Mouse (Mus musculus): ENCODE measurements around the gene Lgmn. TPM values are rescaled to one million over a fixed set of nuclear protein-coding genes. Genes with fewer than 3 reads are reported as not detected.

Lgmn gene
- total and polyA plus RNA-seq, 3 experiments = 38.5 to 49.9 (median 42.6) TPM

DNA sequence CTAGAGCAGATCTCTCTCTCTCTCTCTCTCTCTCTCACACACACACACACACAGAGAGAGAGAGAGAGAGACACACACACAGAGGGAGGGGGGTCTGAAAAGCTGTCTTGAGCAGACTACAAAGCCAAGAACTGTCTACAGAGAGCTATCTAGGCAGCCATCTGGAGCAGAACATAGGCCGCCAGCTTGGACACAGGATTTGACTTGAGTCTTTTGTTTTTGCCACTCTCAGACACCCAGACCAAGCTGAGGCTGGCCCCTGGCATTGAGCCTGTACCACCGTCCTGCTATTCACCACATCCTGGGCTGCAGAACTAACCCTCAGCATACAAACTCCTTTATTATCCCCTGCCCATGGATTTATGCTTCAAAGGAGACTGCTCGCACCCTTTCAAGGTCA lies 20.1 kb downstream of the Lgmn start:
- H3K9me3 ChIP-seq (replicated peaks; ENCODE audit: low read length) = no peaks in the 10 kb centered on the region
- no peaks in the 10 kb centered on the region for H3K79me2 ChIP-seq (replicated peaks; ENCODE audit: control insufficient read depth, extremely low read depth, insufficient read depth, poor library complexity, severe bottlenecking)
- in situ Hi-C loops (cut with MboI; ENCODE audit: low pct_ligation_motif_present, low pct_unique_long_range_greater_than_20kb, low sequenced_read_pairs) = no loop called here
- no peak overlapping the region for H3K4me3 ChIP-seq (replicated peaks in 1 of 3; ENCODE audit: low read depth in 2 of 3, low read length in 2 of 3, poor library complexity in 1 of 3)
- peaks cover 0 to 20% of the 10 kb centered on the region in 2 experiments; a peak in 1 of 4 replicates for H3K4me1 ChIP-seq (ENCODE audit: control insufficient read depth in 1 of 2, insufficient read depth in 2 of 2)
- no peaks in the 10 kb centered on the region for H3K27me3 ChIP-seq (replicated peaks)
- TF ChIP-seq EP300 (IDR thresholded peaks at IDR 0.05; ENCODE audit: low read length) = 0 out of 2 replicates have a peak, but pooled peaks have one; percentile 4
- TF ChIP-seq E2F4 (IDR thresholded peaks at IDR 0.05; ENCODE audit: insufficient replicate concordance, low read depth, low read length) = no peak
- TF ChIP-seq MAFK (IDR thresholded peaks at IDR 0.05; ENCODE audit: insufficient replicate concordance, low read length) = no peak
- no peak overlapping the region for H3K27ac ChIP-seq (ENCODE audit: insufficient read depth, low read depth)
- no peak for DNase-seq (ENCODE audit: extremely low read depth)
- H3K4me2 ChIP-seq (ENCODE audit: insufficient read depth, low read depth, poor library complexity, severe bottlenecking) = no peak overlapping the region
- H3K36me3 ChIP-seq (replicated peaks in 1 of 2; ENCODE audit: control insufficient read depth in 1 of 2, insufficient read depth in 1 of 2, low read length in 1 of 2) = peaks cover 11 to 67% of the 10 kb centered on the region in 2 experiments
- no peak overlapping the region for H3K9ac ChIP-seq (ENCODE audit: insufficient read depth, low read depth)
- dilution Hi-C loops (cut with MboI; ENCODE audit: extremely low pct_ligation_motif_present, extremely low pct_unique_long_range_greater_than_20kb, low sequenced_read_pairs) = no loop called here

DNA sequence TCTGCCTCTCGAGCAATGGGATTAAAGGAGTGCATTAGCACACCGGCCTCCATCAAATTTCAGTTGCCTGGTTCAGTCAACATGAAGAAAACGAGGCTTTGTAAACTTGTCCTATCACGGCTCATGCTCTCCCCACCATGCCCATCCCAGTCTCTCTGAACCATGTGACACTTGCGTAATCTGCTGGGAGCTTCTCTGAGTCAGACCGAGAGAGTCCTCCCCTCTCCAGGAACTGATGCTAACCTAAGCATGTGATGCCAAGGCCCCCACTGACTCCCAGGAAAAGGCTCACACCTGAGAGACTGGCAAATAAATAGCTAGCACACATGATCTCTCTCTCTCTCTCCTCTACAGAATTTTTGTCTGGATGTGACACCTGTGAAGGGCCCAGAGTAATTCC lies 21.9 kb downstream of the Lgmn start:
- H3K79me2 ChIP-seq (replicated peaks; ENCODE audit: control insufficient read depth, extremely low read depth, insufficient read depth, poor library complexity, severe bottlenecking) = no peaks in the 10 kb centered on the region
- peaks cover 1% of the 10 kb centered on the region for H3K9me3 ChIP-seq (replicated peaks; ENCODE audit: low read length)
- TF ChIP-seq IRF4 (IDR thresholded peaks at IDR 0.05; ENCODE audit: low read depth, low read length) (0 out of 2 replicates have a peak, but pooled peaks have one; percentile 36), UBTF (IDR thresholded peaks at IDR 0.05; ENCODE audit: low read depth, low read length) (no peak)
- no peak overlapping the region for H3K27ac ChIP-seq (ENCODE audit: insufficient read depth, low read depth)
- no peak overlapping the region for H3K4me2 ChIP-seq (ENCODE audit: insufficient read depth, low read depth, poor library complexity, severe bottlenecking)
- no peak overlapping the region for H3K9ac ChIP-seq (ENCODE audit: insufficient read depth, low read depth)
- no peak overlapping the region for H3K4me3 ChIP-seq (replicated peaks in 1 of 3; ENCODE audit: low read depth in 2 of 3, low read length in 2 of 3, poor library complexity in 1 of 3)
- in situ Hi-C loops (cut with MboI; ENCODE audit: low pct_ligation_motif_present, low pct_unique_long_range_greater_than_20kb, low sequenced_read_pairs) (no loop called here), dilution Hi-C loops (cut with MboI; ENCODE audit: extremely low pct_ligation_motif_present, extremely low pct_unique_long_range_greater_than_20kb, low sequenced_read_pairs) (no loop called here)
- no peak for DNase-seq (ENCODE audit: extremely low read depth)
- peaks cover 10 to 71% of the 10 kb centered on the region in 2 experiments for H3K36me3 ChIP-seq (replicated peaks in 1 of 2; ENCODE audit: control insufficient read depth in 1 of 2, insufficient read depth in 1 of 2, low read length in 1 of 2)
- no peaks in the 10 kb centered on the region for H3K27me3 ChIP-seq (replicated peaks)
- peaks cover 0 to 19% of the 10 kb centered on the region in 2 experiments; a peak in 1 of 4 replicates for H3K4me1 ChIP-seq (ENCODE audit: control insufficient read depth in 1 of 2, insufficient read depth in 2 of 2)

DNA sequence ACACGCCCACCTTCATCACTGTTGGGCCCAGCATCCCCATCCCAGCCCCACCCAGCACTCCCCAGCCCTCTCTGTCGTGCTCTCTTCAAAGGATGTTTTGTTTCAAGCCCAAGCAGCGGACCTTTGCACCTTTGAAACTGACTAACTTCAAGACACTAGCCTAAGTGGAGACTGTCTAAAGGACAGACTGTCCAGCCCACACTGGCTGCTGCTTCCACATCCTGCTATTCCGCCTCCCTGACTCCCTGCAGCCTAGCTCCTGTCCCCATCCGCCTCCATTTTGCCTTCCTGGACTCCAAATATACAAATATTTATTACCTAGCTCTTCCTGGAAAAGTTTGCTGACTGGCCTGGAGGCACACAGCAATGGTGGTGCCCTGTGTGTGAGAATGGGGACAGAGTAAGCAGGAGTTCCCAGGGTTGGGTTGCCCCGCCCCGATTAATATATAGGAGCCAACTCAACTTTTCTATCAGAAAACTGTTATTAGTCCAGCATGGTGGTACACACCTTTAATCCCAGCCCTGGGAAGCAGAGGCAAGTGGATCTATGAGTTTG lies 22.6 kb downstream of the Lgmn start:
- Histone ChIP-seq H3K4me3 (replicated peaks in 1 of 3; ENCODE audit: low read depth in 2 of 3, low read length in 2 of 3, poor library complexity in 1 of 3) (no peak overlapping the region), H3K4me2 (ENCODE audit: insufficient read depth, low read depth, poor library complexity, severe bottlenecking) (no peak overlapping the region), H3K79me2 (replicated peaks; ENCODE audit: control insufficient read depth, extremely low read depth, insufficient read depth, poor library complexity, severe bottlenecking) (no peaks in the 10 kb centered on the region), H3K4me1 (ENCODE audit: control insufficient read depth in 1 of 2, insufficient read depth in 2 of 2) (peaks cover 0 to 19% of the 10 kb centered on the region in 2 experiments; a peak in 1 of 4 replicates), H3K27me3 (replicated peaks) (no peaks in the 10 kb centered on the region), H3K9me3 (replicated peaks; ENCODE audit: low read length) (peaks cover 2% of the 10 kb centered on the region), H3K27ac (ENCODE audit: insufficient read depth, low read depth) (no peak overlapping the region), H3K36me3 (replicated peaks in 1 of 2; ENCODE audit: control insufficient read depth in 1 of 2, insufficient read depth in 1 of 2, low read length in 1 of 2) (peaks cover 8 to 66% of the 10 kb centered on the region in 2 experiments), H3K9ac (ENCODE audit: insufficient read depth, low read depth) (no peak overlapping the region)
- TF ChIP-seq MYC (IDR thresholded peaks at IDR 0.05; ENCODE audit: low read depth, low read length) (no peak), ELF1 (IDR thresholded peaks at IDR 0.05; ENCODE audit: low read depth, low read length) (no peak), TBP (conservative IDR thresholded peaks at IDR 0.05; ENCODE audit: low read depth, low read length) (no peak), E2F4 (IDR thresholded peaks at IDR 0.05; ENCODE audit: insufficient replicate concordance, low read depth, low read length) (no peak), RAD21 (IDR thresholded peaks at IDR 0.05; ENCODE audit: low read depth, low read length) (no peak), RCOR1 (conservative IDR thresholded peaks at IDR 0.05; ENCODE audit: low read depth, low read length) (no peak), NELFE (IDR thresholded peaks at IDR 0.05; ENCODE audit: low read depth, low read length) (no peak), ZNF384 (IDR thresholded peaks at IDR 0.05; ENCODE audit: low read depth, low read length) (no peak), SIN3A (IDR thresholded peaks at IDR 0.05; ENCODE audit: low read length) (no peak), PAX5 (IDR thresholded peaks at IDR 0.05; ENCODE audit: low read length) (no peak), HCFC1 (IDR thresholded peaks at IDR 0.05; ENCODE audit: low read depth, low read length) (no peak), JUND (conservative IDR thresholded peaks at IDR 0.05; ENCODE audit: low read depth, low read length) (no peak), POLR2AphosphoS2 (IDR thresholded peaks at IDR 0.05; ENCODE audit: low read depth, low read length) (no peak)
- dilution Hi-C loops (cut with MboI; ENCODE audit: extremely low pct_ligation_motif_present, extremely low pct_unique_long_range_greater_than_20kb, low sequenced_read_pairs) = no loop called here
- DNase-seq (ENCODE audit: extremely low read depth) = no peak
- in situ Hi-C loops (cut with MboI; ENCODE audit: low pct_ligation_motif_present, low pct_unique_long_range_greater_than_20kb, low sequenced_read_pairs) = no loop called here

Measured in CH12.LX (cell line).